Mouse (Mus musculus) embryonic facial prominence, embryonic 12.5 days (tissue): ENCODE measurements around the gene Gm47959. TPM values are rescaled to one million over a fixed set of nuclear protein-coding genes. Genes with fewer than 3 reads are reported as not detected.

Experiments
- ATAC-seq: fragments of 200-750 bp; cut with Nextera tagmentation; 2 replicates; pipeline ENCODE4 v1.8.0; 2017; ENCODE audit not compliant: insufficient number of reproducible peaks, insufficient read depth, low FRiP score, low TSS enrichment
- H3K27ac ChIP-seq: fragments of 300-500 bp; sonication (generic); 2 replicates; pipeline ENCODE4 v1.5.1; 2016; ENCODE audit warnings: mild to moderate bottlenecking
- H3K27me3 ChIP-seq: fragments of 300-500 bp; sonication (generic); 2 replicates; pipeline ENCODE4 v1.6.1; 2016; ENCODE audit warnings: mild to moderate bottlenecking, moderate library complexity
- H3K36me3 ChIP-seq: fragments of 300-500 bp; sonication (generic); 2 replicates; pipeline ENCODE4 v1.6.1; 2016; ENCODE audit warnings: mild to moderate bottlenecking
- H3K4me1 ChIP-seq: fragments of 300-500 bp; sonication (generic); 2 replicates; pipeline ENCODE4 v1.6.1; 2016
- H3K4me2 ChIP-seq: fragments of 300-500 bp; sonication (generic); replicated peaks from 2 replicates; pipeline ENCODE4 v1.6.1; 2016; ENCODE audit warnings: mild to moderate bottlenecking, moderate library complexity
- H3K4me3 ChIP-seq: fragments of 300-500 bp; sonication (generic); 2 replicates; pipeline ENCODE4 v1.5.1; 2016; ENCODE audit warnings: mild to moderate bottlenecking
- H3K9ac ChIP-seq: fragments of 300-500 bp; sonication (generic); 2 replicates; pipeline ENCODE4 v1.6.1; 2016; ENCODE audit warnings: mild to moderate bottlenecking, moderate library complexity
- H3K9me3 ChIP-seq: fragments of 300-500 bp; sonication (generic); 2 replicates; pipeline ENCODE4 v1.6.1; 2016; ENCODE audit warnings: mild to moderate bottlenecking, moderate library complexity
- WGBS: fragments of 180-500 bp; shearing (Covaris S2); methylation state at CpG from one replicate; pipeline ENCODE4 v1.1.7; 2016; 5-methylcytosine and 5-hydroxymethylcytosine counted together
- polyA plus RNA-seq: library from polyadenylated mRNA; unstranded; fragments of >200 nt; fragmentation: Nextera tagmentation; extraction: Ambion mirVana; gene quantifications from 2 replicates; pipeline ENCODE4 v1.2.1, GENCODE M21; 2016

The Gm47959 gene
- polyA plus RNA-seq, 1 experiment from 2014 or later = not detected

- Histone ChIP-seq H3K27me3 (no peaks in the 10 kb centered on the region), H3K4me1 (no peaks in the 10 kb centered on the region), H3K9me3 (no peaks in the 10 kb centered on the region), H3K9ac (no peak overlapping the region), H3K4me3 (no peak overlapping the region), H3K36me3 (no peaks in the 10 kb centered on the region), H3K4me2 (no peak overlapping the region), H3K27ac (no peak overlapping the region)
- no peak for ATAC-seq
- WGBS = 68% methylated on average over 11 of the region's 11 CpGs
Measured at GRCm38 (mm10) chr1:83036892-83037667, 36.7 kb downstream of the Gm47959 start.

GRCm38 (mm10) chr1:83038109-83038672, 37.8 kb downstream of the Gm47959 start, which contains the start of gene Slc19a3:
Gene Slc19a3, minus strand, starts transcription at chr1:83038448.
- Histone ChIP-seq H3K4me2 (peak within 1 kb of the TSS; percentile 56), H3K4me3 (peak within 1 kb of the TSS; percentile 46), H3K36me3 (no peaks in the 10 kb centered on the region), H3K9ac (peak within 1 kb of the TSS; percentile 46; the same call in 1 of the 2 replicates), H3K27me3 (no peaks in the 10 kb centered on the region), H3K27ac (peak within 1 kb of the TSS; percentile 51; the same call in 1 of the 2 replicates), H3K4me1 (no peaks in the 10 kb centered on the region), H3K9me3 (no peaks in the 10 kb centered on the region)
- WGBS = under 1% methylated on average over 25 of the region's 25 CpGs
- ATAC-seq = peak; percentile 82; the same call in 1 of the 2 replicates

GRCm38 (mm10) chr1:83039080-83039479, 38.7 kb downstream of the Gm47959 start:
- Histone ChIP-seq H3K4me3 (no peak overlapping the region), H3K27ac (no peak overlapping the region), H3K4me2 (no peak overlapping the region), H3K4me1 (no peaks in the 10 kb centered on the region), H3K9ac (no peak overlapping the region), H3K27me3 (no peaks in the 10 kb centered on the region), H3K36me3 (no peaks in the 10 kb centered on the region), H3K9me3 (no peaks in the 10 kb centered on the region)
- 72% methylated on average over 4 of the region's 4 CpGs for WGBS
- no peak for ATAC-seq

- no peak within 1 kb of the TSS for H3K4me3 ChIP-seq
- H3K36me3 ChIP-seq = no peaks in the 10 kb centered on the region
- no peak for ATAC-seq
- H3K9me3 ChIP-seq = no peaks in the 10 kb centered on the region
- no peak within 1 kb of the TSS for H3K9ac ChIP-seq
- no peak within 1 kb of the TSS for H3K4me2 ChIP-seq
- no peaks in the 10 kb centered on the region for H3K27me3 ChIP-seq
- H3K4me1 ChIP-seq = no peaks in the 10 kb centered on the region
- no peak within 1 kb of the TSS for H3K27ac ChIP-seq
- 92% methylated on average over 2 of the region's 2 CpGs for whole genome bisulfite sequencing
Measured at GRCm38 (mm10) chr1:83042380-83042779, 42.0 kb downstream of the Gm47959 start, which contains the start of gene Krtap28-10. Gene Krtap28-10, minus strand, starts transcription at chr1:83042480.

- Histone ChIP-seq H3K27ac (no peak within 1 kb of the TSS), H3K36me3 (no peaks in the 10 kb centered on the region), H3K4me1 (no peaks in the 10 kb centered on the region), H3K4me3 (no peak within 1 kb of the TSS), H3K9me3 (no peaks in the 10 kb centered on the region), H3K27me3 (no peaks in the 10 kb centered on the region), H3K9ac (no peak within 1 kb of the TSS), H3K4me2 (no peak within 1 kb of the TSS)
- WGBS = 81% methylated on average over 5 of the region's 5 CpGs
- ATAC-seq = no peak
Measured at GRCm38 (mm10) chr1:83044882-83045427, 44.6 kb downstream of the Gm47959 start, which contains the start of gene Gm47969. Gene Gm47969, plus strand, starts transcription at chr1:83044932.

Other genes starting within 250 kb of the Gm47959 start
- not detected in 2 replicates for gene Tm4sf20, start 232.1 kb upstream of the Gm47959 start, polyA plus RNA-seq
- gene Gm47791, start 229.3 kb upstream of the Gm47959 start, polyA plus RNA-seq = not detected in 2 replicates
- gene Agfg1, start 161.1 kb upstream of the Gm47959 start, polyA plus RNA-seq = 38.9 and 39.5 TPM in 2 replicates
- 0.39 TPM in 1 of 2 replicates, not detected in the other for gene A030005L19Rik, start 87.2 kb upstream of the Gm47959 start, polyA plus RNA-seq
- not detected in 2 replicates for gene A030014E15Rik, start 75.6 kb upstream of the Gm47959 start, polyA plus RNA-seq
- gene Gm6217, start 69.1 kb upstream of the Gm47959 start, polyA plus RNA-seq = not detected in 2 replicates
- gene A030003K21Rik, start 57.2 kb upstream of the Gm47959 start, polyA plus RNA-seq = not detected in 2 replicates
- gene Gm7544, start 44.5 kb upstream of the Gm47959 start, polyA plus RNA-seq = not detected in 2 replicates
- gene Gm47955, start 40.3 kb upstream of the Gm47959 start, polyA plus RNA-seq = not detected in 2 replicates
- 0.20 and 0.32 TPM in 2 replicates for gene Slc19a3, start 37.9 kb downstream of the Gm47959 start, polyA plus RNA-seq
- gene Krtap28-10, start 41.9 kb downstream of the Gm47959 start, polyA plus RNA-seq = not detected in 2 replicates
- not detected in 2 replicates for gene Gm47969, start 44.4 kb downstream of the Gm47959 start, polyA plus RNA-seq
- gene A030005K14Rik, start 58.8 kb downstream of the Gm47959 start, polyA plus RNA-seq = not detected in 2 replicates
- gene Krtap28-13, start 60.4 kb downstream of the Gm47959 start, polyA plus RNA-seq = not detected in 2 replicates
- gene Ccl20, start 116.2 kb downstream of the Gm47959 start, polyA plus RNA-seq = 0.22 TPM in 1 of 2 replicates, not detected in the other
- gene Daw1, start 159.2 kb downstream of the Gm47959 start, polyA plus RNA-seq = 0.12 TPM in 1 of 2 replicates, not detected in the other